Mouse (Mus musculus): ENCODE measurements at regions not wholly inside any gene's neighbourhood (a gene's known extent, or its start where the extent isn't known, plus 50 kb on each side); places are given as distances from the start of the nearest gene placed in this dataset.

DNA sequence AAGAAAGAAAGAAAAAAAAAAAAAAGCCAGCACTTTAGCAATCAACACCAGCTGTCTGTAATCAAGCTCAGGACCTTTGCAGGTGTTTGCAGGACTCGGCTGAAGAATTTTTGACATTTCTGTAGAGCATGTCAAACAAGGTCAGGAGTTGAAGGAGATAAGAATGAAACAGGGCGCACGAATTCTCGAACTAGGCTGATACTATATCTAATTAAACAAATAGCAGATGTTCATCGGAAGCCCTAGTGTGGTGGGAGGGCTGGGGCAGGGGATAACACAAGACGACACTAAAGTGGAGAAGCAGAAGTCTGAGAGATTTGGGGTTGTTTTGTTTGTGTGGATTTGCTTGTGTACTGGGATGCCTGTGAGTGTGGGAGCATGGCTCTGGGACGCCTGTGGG is 646.9 kb downstream of the Galc start:
- WGBS = 14% methylated on average over 7 of the region's 7 CpGs
- peak overlapping the region; percentile 28 for H3K4me2 ChIP-seq (ENCODE audit: low read depth, low read length)

More for the DNA sequence above, 646.9 kb downstream of the Galc start:
- H3K27me3 ChIP-seq (ENCODE audit: control insufficient read depth, insufficient read depth, low read length) = no peaks in the 10 kb centered on the region
- H3K9me3 ChIP-seq (replicated peaks; ENCODE audit: control insufficient read depth, low read length) = no peaks in the 10 kb centered on the region
- H3K27ac ChIP-seq (ENCODE audit: low read length) = no peak overlapping the region
- H3K4me3 ChIP-seq (ENCODE audit: low read length) = 0 out of 2 replicates have a peak overlapping the region, but pooled peaks have one; percentile 1
- H3K9ac ChIP-seq (ENCODE audit: low read length) = no peak overlapping the region
- no peaks in the 10 kb centered on the region for H3K36me3 ChIP-seq (ENCODE audit: control insufficient read depth, insufficient read depth)
- peaks cover 8% of the 10 kb centered on the region; the same call in 1 of the 2 replicates for H3K4me1 ChIP-seq (ENCODE audit: control insufficient read depth, insufficient read depth, low read length)
- ATAC-seq (replicated peaks; ENCODE audit: extremely low read depth, insufficient read depth, low FRiP score) = no peak

Data from heart, embryonic 16.5 days (tissue).